Mouse (Mus musculus) right cerebral cortex, postnatal 25 days (tissue): ENCODE measurements around the gene Kif13a.

Experiments used
- DNase-seq: peaks from one replicate; pipeline ENCODE4 v3.0.0; 2022

Gene Kif13a

DNA sequence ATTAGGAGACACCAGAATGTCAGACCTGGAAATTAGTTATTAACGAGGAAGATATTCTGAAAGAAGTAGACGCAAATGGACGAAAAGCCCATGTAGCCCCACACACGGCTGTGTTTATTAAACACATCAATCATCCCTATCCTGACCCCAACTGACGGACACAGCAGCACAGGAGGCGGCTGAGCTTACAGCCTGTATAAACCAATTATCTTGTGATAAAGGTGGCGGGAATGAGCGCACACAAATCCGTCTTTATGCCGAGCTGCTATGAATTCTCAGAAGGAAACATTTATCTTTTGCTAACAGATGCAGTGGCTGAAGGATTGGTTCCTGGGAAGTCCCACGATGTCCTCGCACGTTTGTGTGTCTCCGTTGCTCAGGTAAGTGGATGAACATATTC lies 48.9 kb downstream of the Kif13a start:
- no peak for DNase-seq

DNA sequence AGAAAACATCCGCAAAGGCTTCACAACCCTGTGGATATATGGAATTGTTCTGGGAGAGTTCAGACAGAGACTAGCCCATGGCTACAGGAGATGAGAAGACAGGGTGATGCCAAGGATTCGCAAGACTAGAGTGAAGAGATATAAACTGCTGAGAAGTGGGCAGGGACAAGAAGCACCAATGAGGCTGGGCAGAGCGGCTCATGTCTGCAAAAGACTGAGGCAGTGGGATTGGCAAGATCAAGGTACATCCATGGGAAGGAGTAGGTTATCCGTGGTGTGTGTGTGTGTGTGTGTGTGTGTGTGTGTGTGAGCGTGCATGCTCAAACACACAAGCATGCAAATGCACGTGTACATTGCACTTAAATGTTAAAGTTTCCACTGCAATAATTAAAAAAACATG lies 49.4 kb downstream of the Kif13a start:
- DNase-seq: no peak

DNA sequence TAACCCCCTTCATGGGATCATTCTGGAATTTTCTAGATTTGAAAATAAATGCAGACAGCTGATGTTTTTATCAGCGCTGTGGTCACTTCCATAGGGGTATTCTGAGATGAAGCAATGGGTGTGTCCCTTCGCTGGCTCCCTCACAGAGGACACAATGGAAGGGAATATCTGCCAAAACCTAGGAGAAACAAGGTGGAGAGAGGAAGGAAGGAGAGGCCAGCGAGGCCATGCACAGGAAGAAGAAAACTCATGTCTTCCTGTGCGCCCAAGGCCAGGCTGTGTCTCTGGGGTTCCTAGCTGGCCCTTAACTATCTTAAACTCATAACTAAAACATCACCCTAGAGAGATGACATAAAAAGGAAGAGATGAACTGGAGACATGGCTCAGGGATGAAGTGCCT lies 52.6 kb downstream of the Kif13a start:
- no peak for DNase-seq

DNA sequence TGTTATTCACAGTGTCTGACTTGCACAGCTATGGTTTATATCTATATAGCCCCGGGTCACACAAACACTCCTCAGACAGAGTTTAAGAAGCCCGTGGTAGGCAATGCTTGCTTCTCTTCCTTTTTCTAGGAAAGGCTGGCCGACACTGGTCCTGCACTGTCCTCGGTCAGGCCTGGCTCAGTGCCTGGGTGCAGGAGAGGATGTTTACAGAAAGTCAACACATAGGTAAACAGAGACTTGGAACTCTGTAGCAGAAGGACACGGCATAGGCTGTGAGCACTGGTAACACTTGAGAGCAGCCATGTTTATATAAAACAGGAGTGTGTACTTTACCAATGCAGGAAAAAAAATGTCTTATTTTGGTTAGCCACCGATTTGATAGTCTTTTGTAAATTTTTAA lies 54.3 kb downstream of the Kif13a start:
- no peak for DNase-seq

DNA sequence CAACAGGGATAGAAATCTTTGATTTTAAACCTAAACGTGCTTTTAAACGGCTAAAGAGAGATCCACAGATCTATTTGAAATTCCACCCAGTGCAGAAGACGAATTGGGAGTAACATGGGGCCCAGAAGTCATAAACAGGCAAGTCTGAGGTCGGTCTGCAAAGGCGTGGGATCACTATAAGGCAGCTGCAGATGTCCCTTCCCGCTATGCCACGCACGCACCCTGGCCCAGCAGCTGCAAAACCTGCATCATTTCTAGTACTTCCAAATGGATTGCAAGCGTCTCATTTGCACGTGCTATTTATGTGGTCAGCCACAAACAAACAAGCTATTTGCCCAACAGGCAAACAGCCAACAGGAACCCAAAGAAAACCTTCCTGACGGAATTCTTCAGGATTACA lies 56.9 kb downstream of the Kif13a start:
- DNase-seq: no peak

DNA sequence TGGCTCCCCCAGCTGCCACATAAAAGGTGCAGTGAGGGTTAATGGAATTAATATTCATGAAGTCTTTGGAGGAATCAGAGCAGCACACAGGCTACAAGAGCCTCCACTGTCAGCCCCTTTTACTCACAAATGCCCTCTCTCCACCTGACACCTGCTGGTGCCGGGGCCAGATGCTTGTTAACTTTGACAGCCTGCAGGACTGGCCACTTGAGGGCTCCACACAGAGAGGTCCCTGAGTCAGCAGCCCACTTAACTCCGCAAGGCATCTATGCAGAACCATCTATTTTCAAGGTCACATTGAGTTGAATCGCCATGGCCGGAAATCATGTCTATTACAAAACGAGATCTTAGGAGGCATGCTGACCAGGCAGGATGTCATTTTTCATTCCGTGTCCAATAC lies 57.5 kb downstream of the Kif13a start:
- no peak for DNase-seq

DNA sequence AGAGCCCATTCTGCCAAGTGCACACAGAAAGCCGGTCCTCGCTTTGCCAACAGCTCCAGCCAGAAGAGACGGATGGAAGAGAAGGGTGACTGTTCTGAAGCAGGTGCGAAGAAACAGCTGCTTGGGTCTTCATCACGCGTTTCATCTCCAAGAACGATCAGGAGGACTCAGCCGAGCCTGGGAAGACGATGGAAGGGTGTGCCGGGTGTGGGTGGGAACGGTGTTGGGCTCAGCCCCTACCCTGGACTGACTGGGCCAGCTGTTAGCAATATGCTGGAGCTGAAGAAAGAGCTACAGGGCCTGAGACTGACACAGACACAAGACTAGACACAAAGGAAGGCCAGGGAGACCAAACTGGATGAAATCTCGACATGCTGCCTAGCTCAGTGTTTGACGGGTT lies 60.2 kb downstream of the Kif13a start:
- no peak for DNase-seq

DNA sequence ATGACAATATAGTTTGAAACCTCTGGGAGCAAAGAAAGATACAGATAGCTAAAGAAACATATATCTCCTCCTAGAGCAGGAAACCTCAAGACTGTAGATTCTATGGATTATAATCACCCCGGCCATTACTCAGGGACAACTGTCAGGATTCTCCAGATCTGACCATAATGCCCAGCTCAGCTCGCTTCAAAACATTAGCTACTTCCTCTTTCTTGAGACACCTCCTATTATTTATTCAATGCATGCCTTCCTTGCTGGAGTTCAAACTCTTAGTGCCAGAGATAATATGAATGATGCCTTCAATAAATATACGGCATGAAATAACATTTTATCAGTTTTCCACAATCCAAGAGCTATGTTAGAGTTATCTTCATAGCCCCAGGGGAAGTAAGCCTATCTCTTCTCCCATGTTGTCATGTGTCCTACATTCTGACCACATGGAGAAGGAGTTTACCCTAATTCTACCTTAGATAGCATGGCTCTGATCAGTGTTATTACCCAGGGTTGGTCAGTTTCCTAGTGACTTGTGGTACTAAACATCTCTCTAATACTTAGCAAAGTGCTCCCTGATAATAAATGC lies 66.4 kb downstream of the Kif13a start:
- no peak for DNase-seq

DNA sequence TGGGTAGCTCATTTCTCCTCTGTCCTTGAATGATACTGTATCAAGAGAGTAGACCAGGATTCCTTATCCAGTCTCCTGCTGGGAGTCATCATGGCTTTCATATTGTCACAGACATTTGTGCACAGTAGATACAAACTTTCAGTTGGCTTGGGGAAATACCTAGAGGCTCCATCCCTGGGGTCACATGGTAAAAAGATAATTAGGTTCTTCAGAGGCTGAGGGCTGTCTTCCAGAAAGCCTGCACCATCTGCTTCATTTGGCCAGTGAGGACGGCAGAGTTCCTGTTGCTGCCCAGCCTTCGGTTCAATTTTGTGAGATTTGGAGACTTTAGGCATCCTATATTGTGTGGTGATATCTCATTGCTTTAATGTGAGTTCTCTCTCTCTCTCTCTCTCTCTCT lies 69.8 kb downstream of the Kif13a start:
- DNase-seq: no peak

DNA sequence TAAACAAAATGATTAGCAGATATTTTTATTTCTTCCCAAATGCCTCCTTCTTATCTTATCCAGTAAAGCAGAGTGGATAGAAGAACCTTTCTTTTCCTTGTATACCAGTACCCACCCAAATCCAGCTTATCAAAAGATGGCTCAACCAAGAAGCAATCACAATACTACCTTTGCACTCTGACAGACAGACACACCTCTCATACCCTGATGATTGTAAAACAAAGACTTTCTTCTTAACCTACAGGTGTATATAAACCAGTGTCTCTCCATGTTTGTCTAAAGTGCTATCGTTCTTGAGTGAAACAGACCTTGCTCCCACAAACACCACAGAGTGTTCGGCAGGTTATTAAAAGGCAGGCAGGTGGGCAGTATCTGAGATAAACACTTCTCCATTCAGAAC lies 70.5 kb downstream of the Kif13a start:
- no peak for DNase-seq

DNA sequence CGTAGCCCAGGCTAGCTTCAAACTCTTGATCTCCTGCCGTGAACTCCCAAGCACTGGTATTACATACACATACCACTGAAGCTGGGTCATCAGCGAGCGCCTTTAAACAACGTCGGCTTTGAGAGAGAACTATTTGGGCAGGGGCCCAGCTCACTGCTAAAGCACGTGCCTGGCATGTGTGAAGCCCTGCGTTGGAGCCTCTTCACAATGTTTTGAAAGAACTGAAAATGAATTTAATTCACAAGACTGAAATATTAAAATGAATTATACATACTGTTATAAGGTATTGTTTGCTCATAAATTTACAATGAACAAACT lies 70.9 kb downstream of the Kif13a start:
- no peak for DNase-seq

DNA sequence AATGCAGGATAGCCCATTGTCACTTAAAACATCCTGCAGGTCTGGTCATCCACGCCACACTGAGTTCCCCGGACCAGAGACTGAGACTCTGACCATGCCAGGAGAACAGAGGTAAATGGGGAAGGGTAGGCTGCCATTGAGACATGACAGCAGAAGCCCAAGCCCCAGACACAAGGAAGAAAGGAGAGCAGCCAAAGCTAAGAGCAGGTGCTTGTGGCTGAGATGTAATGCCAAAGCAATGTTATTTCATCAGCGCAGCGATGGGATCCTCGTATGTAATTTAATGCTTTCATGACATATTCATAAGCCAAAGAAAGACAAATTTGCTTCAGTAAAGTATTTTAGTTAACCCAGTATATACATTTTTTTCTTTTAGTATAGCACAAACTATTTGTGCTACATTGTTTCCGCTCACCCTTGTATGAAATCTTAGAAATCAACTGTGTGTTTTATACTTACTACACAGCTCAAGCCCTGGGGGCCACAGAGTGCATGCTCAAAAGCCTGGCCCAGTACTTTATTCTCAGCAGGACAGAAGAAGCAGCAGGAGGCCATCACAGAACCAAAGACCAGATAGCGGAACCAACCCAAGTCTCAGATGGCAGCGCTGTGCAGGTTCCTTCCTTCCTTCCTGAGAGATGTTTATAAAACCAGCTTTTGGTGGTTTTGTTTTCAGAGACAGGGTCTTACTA lies 71.4 kb downstream of the Kif13a start:
- no peak for DNase-seq

DNA sequence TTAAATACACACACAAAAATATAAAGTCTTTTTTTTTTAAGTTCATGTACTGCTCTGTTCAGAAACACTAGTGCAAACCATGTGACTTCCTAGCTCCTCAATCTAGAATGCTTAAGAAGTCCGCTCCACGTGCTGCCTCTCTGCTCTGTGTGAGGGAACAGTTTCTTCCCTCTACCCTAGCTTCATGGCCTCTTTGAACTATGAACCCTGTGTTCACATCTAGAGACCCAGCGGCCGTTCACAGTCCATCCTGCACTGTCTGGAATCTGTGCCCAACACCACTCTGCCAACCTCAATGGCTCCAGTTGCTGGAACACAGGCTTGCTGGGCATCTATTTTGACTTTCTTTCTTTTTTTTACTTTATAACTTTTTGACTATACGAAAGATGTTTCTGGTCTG lies 75.2 kb downstream of the Kif13a start:
- no peak for DNase-seq

DNA sequence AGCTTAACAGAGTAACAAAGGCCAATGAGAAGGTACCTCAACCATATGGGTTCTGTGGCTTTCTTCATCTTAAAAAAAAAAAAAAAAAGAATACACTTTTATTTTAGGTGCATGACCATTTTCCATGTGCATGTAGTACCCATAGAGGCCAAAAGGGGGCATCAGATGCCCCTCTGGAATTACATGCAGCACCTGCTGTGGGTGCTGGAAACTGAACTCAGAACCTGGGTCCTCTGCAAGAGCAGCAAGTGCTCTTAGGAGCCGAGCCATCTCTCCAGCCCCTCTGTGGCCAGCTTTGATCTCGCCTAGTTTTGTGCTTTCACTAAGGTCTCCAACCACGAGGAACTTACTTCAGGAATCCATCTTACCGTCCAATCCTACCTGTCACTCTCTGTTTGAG lies 77.2 kb downstream of the Kif13a start:
- no peak for DNase-seq

DNA sequence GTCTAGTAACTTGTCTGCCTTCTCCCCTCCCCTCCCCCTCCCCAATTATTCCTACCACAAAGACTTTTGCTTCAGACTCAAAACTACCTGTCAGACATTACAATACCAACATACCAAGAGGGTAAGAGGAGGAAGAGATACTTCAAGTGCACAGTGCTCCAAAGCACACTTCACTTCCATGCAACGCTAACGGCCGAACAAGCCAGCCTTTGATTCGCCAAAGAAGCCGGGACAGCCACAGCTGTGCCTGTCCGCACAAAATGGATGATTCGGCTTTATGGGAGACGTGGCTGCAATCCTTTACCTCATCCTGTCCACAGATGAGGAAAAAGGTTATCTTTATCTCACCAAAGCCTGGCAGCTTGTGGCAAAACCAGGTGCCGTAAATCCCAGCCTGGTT lies 84.2 kb downstream of the Kif13a start:
- no peak for DNase-seq

DNA sequence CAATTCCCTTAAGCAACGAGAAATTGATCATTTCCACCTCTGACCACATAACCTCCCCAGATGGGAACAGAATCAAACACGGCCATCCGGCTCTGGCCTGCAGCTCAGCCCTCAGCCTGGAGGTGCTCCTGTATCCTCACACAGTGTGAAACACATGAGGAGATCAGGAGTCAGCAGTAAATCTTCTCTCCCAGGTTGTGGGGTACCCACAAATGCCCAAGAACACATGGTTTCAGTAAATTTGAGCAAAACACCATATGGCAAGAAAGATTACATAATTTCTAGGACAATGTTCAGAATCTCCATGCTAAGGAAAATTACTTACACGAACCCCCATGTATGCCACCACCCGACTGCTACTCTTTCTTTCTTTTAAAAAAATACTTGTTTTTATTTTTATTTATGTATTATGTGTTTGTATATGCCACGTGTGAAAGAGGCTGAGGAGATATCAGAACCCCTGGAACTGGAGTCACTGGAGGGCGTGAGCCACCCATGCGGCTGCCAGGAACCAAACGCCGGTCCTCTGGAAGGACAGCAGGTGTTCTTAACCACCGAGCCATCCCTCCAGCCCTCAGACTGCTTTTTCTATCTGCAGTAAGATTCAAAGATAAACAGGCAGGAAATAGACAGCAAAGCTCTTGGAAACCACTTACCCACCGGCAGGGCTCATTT lies 85.0 kb downstream of the Kif13a start:
- no peak for DNase-seq

DNA sequence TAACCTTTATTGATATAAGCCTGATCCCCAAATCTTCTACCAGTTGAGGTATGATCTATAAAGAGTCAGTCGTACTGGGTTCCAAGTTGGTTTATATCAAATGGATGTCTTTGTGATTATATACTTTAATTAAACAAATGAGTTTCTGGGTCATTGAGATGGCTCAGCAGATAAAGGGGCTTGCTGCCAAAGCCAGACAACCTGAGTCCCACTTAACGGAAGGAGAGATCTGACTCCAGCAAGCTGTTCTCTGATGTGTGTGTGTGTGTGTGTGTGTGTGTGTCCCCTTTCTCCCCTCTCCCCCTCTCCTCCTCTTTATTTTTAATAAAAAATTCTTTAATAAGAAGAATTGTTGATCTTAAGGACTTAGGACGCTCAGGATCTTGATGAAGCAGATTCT lies 86.0 kb downstream of the Kif13a start:
- no peak for DNase-seq

DNA sequence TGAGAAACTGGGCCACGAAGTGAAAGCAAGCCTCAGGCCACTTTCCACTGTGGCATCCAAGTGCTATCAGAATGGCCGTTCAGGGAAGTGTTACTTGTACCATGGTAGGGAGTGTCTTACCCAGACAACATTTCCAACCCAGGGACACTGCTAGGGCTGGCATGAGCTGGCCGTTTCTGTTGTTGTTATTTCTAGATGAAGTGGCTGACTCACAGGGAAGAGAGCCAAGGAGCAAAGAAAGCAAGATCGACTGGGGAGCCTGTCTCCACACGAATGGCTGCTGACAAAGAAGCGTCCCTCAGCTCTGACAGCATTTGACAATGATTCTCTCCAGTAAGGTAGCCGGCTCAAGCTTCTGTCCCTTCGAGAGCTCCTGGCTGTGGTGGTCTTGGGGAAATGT lies 87.5 kb downstream of the Kif13a start:
- no peak for DNase-seq

DNA sequence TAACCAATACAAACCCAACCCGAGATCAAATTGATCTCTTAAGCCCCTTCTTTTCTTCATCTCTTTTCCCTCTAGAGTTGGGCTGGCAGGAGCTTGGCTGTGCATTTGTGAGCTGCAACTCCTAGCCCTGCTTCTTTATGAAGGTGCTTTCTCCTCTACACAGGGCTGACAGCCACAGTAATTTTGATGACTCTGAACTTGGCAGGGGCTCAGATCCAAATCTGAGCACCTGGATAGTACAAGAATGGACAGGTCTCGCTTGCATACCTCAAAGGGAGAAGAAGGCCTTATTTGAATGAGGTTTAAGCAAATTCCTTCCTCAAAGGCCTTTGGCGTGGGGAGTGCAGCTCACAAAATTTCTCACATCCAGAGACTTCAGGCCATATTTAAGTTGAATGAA lies 88.0 kb downstream of the Kif13a start:
- no peak for DNase-seq

DNA sequence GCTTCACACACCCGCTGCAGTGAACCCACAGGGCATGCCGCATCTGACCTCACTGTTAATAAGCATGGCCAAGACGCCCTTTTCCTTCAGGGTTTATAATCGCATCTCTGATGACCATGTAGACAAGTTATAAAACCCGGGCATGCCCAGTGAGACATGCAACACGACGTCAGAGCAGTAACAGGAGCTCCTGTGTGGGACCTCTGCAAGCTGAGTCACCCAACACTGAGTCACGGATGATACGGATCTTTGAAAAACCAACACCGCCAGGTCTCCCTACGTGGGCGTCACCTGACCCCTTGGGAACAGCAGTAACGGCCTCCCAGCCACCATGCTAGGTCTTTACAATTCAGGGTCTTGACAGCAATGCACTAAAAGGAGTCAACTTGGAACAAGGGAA lies 89.0 kb downstream of the Kif13a start:
- DNase-seq: no peak

DNA sequence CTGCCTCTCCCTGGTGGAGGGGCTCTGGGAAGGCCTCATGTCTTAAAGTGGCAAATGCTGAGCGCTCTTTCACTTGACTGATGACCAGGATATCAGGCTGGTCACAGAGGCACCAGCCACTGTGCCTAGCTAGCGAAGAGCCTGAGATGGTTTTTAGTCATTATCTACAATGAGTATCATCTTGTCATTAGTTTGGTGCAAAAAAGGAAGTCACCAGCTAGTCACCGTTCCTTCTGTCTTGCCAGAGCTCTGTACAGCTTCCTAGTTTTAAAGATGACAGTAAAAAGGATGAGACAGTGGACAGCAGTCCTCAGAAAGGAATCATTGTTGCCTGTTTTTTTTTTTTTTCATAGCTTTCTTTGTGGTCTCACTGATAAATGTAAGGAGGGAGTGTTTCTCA lies 90.4 kb downstream of the Kif13a start:
- DNase-seq: no peak

DNA sequence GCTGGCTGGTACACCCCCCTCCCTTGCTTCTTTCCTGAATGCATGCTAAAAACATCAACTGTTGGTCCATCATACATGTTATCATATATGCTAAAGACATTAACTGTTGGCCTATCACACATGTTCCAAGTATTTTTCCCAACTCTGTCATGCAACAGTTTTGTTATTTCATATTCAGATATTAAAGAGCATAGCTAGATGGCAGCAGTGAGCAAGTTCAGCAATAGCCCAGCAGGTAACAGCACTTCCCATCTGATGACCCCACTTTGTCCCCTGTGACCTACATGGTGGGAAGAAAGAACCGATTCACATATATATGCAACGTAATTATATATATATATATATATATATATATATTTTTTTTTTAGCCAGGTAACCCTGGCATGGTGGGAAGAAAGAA lies 91.1 kb downstream of the Kif13a start:
- no peak for DNase-seq

DNA sequence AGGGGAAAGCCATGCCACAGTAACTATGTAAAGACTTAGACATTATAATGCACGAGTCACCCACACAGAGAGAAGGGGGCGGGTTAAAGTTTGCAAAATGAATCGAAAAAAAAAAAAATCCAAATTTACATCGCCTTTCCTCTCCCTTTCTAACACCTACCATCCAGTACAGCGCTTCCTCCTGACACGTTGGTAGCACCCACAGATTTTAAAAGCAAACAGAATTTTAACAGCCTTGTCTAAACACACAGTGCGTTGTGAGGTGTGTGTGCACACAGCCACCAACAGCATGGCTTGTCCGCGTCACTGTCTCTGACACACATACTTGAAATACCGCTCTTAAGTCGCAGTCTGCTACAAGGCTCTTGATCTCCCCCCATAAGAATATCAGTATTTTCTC lies 94.3 kb downstream of the Kif13a start:
- DNase-seq: no peak

DNA sequence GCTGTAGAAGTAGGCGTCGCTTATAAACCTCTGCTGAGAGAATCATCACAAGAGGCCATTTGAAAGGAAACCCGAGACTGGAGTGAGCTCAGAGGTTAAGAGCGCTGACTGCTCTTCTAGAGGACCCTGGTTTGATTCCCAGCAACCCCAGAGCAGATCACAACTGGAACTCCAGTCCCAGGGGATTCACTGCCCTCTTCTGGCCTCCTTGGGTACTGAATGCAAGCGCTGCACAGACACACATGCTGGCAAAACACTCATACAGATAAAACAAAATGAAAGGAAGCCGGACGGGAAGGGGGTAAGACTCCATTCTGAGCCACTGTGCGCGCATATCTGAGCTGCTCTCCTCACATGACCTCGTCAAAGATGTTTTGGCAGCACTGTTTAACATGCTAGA lies 94.9 kb downstream of the Kif13a start:
- no peak for DNase-seq

DNA sequence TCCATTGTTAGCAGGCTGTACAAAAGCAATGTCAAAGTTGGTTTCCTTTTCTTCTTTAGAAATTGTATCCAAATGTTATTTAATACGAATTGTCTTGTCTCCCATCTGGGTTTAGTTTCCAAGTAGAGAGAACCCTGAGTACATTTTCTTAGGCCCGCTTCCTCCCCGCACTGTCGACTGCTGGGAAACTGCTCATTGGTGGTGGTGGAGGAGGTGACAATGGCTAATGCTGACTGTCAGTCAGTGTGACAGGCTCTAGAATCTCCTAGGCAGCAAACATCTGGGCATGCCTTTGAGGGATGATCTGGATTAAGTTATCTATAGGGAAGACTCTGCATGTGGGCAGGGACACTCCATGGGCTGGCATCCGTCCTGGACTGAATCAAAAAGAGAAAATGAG lies 96.1 kb downstream of the Kif13a start:
- no peak for DNase-seq
